Mouse (Mus musculus): Measurements from ENCODE around the gene U2af2. TPM values are rescaled to one million over a fixed set of nuclear protein-coding genes. Genes with fewer than 3 reads are reported as not detected.
"Not testable (repeated sequence)": the region's sequence is repeated elsewhere in the genome, so short reads cannot be mapped to it uniquely, and the experiment has no call there.

The U2af2 gene
- polyA plus RNA-seq, 1 experiment = 159 TPM

GRCm38 (mm10) chr7:5064886-5065285, 2.9 kb downstream of the U2af2 start:
- TF ChIP-seq TCF12 (IDR thresholded peaks at IDR 0.05; ENCODE audit: insufficient read depth, poor library complexity, severe bottlenecking) (no peak), E2F4 (IDR thresholded peaks at IDR 0.05; ENCODE audit: insufficient read depth) (no peak), MAX (IDR thresholded peaks at IDR 0.05; ENCODE audit: low read depth) (no peak), USF1 (IDR thresholded peaks at IDR 0.05; ENCODE audit: low read depth) (no peak), MYOD1 (IDR thresholded peaks at IDR 0.05; ENCODE audit: control insufficient read depth in 1 of 3, insufficient read length in 2 of 3, low read depth in 2 of 3) (no peak), REST (IDR thresholded peaks at IDR 0.05; ENCODE audit: insufficient read depth, insufficient read length) (no peak), MYOG (IDR thresholded peaks at IDR 0.05; ENCODE audit: control insufficient read depth in 1 of 3, insufficient read depth in 1 of 3, insufficient read length in 2 of 3, low read depth in 2 of 3) (no peak), CEBPB (IDR thresholded peaks at IDR 0.05; ENCODE audit: insufficient read depth, poor library complexity, severe bottlenecking) (no peak), SRF (IDR thresholded peaks at IDR 0.05; ENCODE audit: control insufficient read depth, insufficient read length, low read depth) (no peak), TCF3 (IDR thresholded peaks at IDR 0.05; ENCODE audit: insufficient read length, low read depth) (no peak), POLR2AphosphoS2 (IDR thresholded peaks at IDR 0.05; ENCODE audit: insufficient read length, low read depth) (no peak), POLR2A (IDR thresholded peaks at IDR 0.05; ENCODE audit: insufficient read length, low read depth) (no peak)
- Histone ChIP-seq H3K79me2 (ENCODE audit: control insufficient read depth, insufficient read depth) (peaks cover 65% of the 10 kb centered on the region), H3K27me3 (ENCODE audit: control insufficient read depth, insufficient read depth, insufficient read length) (no peaks in the 10 kb centered on the region), H3ac (ENCODE audit: control insufficient read depth, insufficient read length) (no peak overlapping the region), H3K4me3 (no peak overlapping the region), H3K4me2 (ENCODE audit: low read depth) (no peak overlapping the region), H3K36me3 (ENCODE audit: control insufficient read depth, insufficient read depth) (peaks cover 16% of the 10 kb centered on the region)

GRCm38 (mm10) chr7:5073586-5073985, 11.6 kb downstream of the U2af2 start:
- TF ChIP-seq USF1 (IDR thresholded peaks at IDR 0.05; ENCODE audit: low read depth) (no peak), TCF3 (IDR thresholded peaks at IDR 0.05; ENCODE audit: insufficient read length, low read depth) (no peak)
- H3K36me3 ChIP-seq (ENCODE audit: control insufficient read depth, insufficient read depth) = peaks cover 61% of the 10 kb centered on the region
- no peak overlapping the region for H3K4me2 ChIP-seq (ENCODE audit: low read depth)
- H3K27me3 ChIP-seq (ENCODE audit: control insufficient read depth, insufficient read depth, insufficient read length) = no peaks in the 10 kb centered on the region
- no peak overlapping the region for H3ac ChIP-seq (ENCODE audit: control insufficient read depth, insufficient read length)
- no peak overlapping the region for H3K4me3 ChIP-seq
- H3K79me2 ChIP-seq (ENCODE audit: control insufficient read depth, insufficient read depth) = peaks cover 56% of the 10 kb centered on the region

GRCm38 (mm10) chr7:5074984-5075383, 13.0 kb downstream of the U2af2 start:
- Histone ChIP-seq H3K4me2 (ENCODE audit: low read depth) (no peak overlapping the region), H3K27me3 (ENCODE audit: control insufficient read depth, insufficient read depth, insufficient read length) (no peaks in the 10 kb centered on the region), H3K4me3 (no peak overlapping the region), H3ac (ENCODE audit: control insufficient read depth, insufficient read length) (no peak overlapping the region), H3K79me2 (ENCODE audit: control insufficient read depth, insufficient read depth) (peaks cover 44% of the 10 kb centered on the region), H3K36me3 (ENCODE audit: control insufficient read depth, insufficient read depth) (peaks cover 56% of the 10 kb centered on the region)
- TF ChIP-seq USF1 (IDR thresholded peaks at IDR 0.05; ENCODE audit: low read depth) (no peak), TCF3 (IDR thresholded peaks at IDR 0.05; ENCODE audit: insufficient read length, low read depth) (no peak), MAX (IDR thresholded peaks at IDR 0.05; ENCODE audit: low read depth) (no peak), SRF (IDR thresholded peaks at IDR 0.05; ENCODE audit: control insufficient read depth, insufficient read length, low read depth) (no peak), MYOD1 (IDR thresholded peaks at IDR 0.05; ENCODE audit: control insufficient read depth in 1 of 3, insufficient read length in 2 of 3, low read depth in 2 of 3) (no peak), TCF12 (IDR thresholded peaks at IDR 0.05; ENCODE audit: insufficient read depth, poor library complexity, severe bottlenecking) (no peak)

DNA sequence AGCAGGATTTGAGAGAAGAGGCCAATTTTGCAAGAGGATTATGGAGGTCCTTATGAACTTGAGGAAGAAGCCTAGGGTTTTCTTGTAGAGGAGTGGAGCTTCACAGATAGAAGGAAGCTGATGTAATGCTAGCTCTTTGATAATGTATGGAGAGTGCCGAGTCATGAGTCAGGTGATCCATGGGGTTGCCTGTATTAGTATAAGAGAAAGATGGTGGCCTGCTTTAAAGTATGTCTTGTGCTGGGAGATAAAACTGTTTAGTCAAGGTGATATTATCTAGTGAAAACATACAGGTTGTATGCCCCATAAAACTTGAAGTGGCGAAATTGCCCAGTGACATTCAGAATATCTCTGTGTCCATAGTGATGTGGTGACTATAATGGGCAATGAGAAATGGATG, 15.0 kb downstream of the U2af2 start:
- Histone ChIP-seq H3K36me3 (ENCODE audit: control insufficient read depth, insufficient read depth) (peaks cover 49% of the 10 kb centered on the region), H3K4me3 (no peak overlapping the region), H3K27me3 (ENCODE audit: control insufficient read depth, insufficient read depth, insufficient read length) (no peaks in the 10 kb centered on the region), H3ac (ENCODE audit: control insufficient read depth, insufficient read length) (no peak overlapping the region), H3K79me2 (ENCODE audit: control insufficient read depth, insufficient read depth) (peaks cover 41% of the 10 kb centered on the region), H3K4me2 (ENCODE audit: low read depth) (no peak overlapping the region)
- TF ChIP-seq POLR2AphosphoS2 (IDR thresholded peaks at IDR 0.05; ENCODE audit: insufficient read length, low read depth) = no peak
- TF ChIP-seq REST (IDR thresholded peaks at IDR 0.05; ENCODE audit: insufficient read depth, insufficient read length) = no peak
- no peak for TF ChIP-seq TCF3 (IDR thresholded peaks at IDR 0.05; ENCODE audit: insufficient read length, low read depth)
- TF ChIP-seq TCF12 (IDR thresholded peaks at IDR 0.05; ENCODE audit: insufficient read depth, poor library complexity, severe bottlenecking) = no peak
- no peak for TF ChIP-seq MYOD1 (IDR thresholded peaks at IDR 0.05; ENCODE audit: control insufficient read depth in 1 of 3, insufficient read length in 2 of 3, low read depth in 2 of 3)
- TF ChIP-seq SRF (IDR thresholded peaks at IDR 0.05; ENCODE audit: control insufficient read depth, insufficient read length, low read depth) = no peak

GRCm38 (mm10) chr7:5079365-5080009, 17.5 kb downstream of the U2af2 start:
- peaks cover 46% of the 10 kb centered on the region for H3K79me2 ChIP-seq (ENCODE audit: control insufficient read depth, insufficient read depth)
- peak overlapping the region; percentile 74 for H3ac ChIP-seq (ENCODE audit: control insufficient read depth, insufficient read length)
- peak overlapping the region; percentile 48 for H3K4me3 ChIP-seq
- H3K36me3 ChIP-seq (ENCODE audit: control insufficient read depth, insufficient read depth) = peaks cover 38% of the 10 kb centered on the region
- H3K4me2 ChIP-seq (ENCODE audit: low read depth) = peak overlapping the region; percentile 60
- H3K27me3 ChIP-seq (ENCODE audit: control insufficient read depth, insufficient read depth, insufficient read length) = not testable (repeated sequence)
